Mouse (Mus musculus) forebrain, embryonic 14.5 days (tissue): ENCODE results near the gene Kat2b. TPM values are rescaled to one million over a fixed set of nuclear protein-coding genes. Genes with fewer than 3 reads are reported as not detected.

ENCODE experiments used
- ATAC-seq: fragments of 200-750 bp; cut with Nextera tagmentation; 2 replicates; pipeline ENCODE4 v1.8.0; 2017; ENCODE audit warnings: mild to moderate bottlenecking, moderate library complexity
- DNase-seq: peaks from one replicate; pipeline ENCODE4 v3.0.0-alpha.2; 2015; ENCODE audit warnings: low spot score
- H3K27ac ChIP-seq: fragments of 300-500 bp; sonication (generic); 2 replicates; pipeline ENCODE4 v1.5.1; 2014; ENCODE audit warnings: low read depth, mild to moderate bottlenecking, control low read depth, low read length, moderate library complexity
- H3K27me3 ChIP-seq: fragments of 300-500 bp; sonication (generic); replicated peaks from 2 replicates; pipeline ENCODE4 v1.6.1; 2014; ENCODE audit warnings: low read length, control low read depth, mixed read lengths; ENCODE audit not compliant: control insufficient read depth, insufficient read depth
- H3K36me3 ChIP-seq: fragments of 300-500 bp; sonication (generic); 2 replicates; pipeline ENCODE4 v1.6.1; 2014; ENCODE audit warnings: low read length, control low read depth; ENCODE audit not compliant: control insufficient read depth, insufficient read depth
- H3K4me1 ChIP-seq: fragments of 300-500 bp; sonication (generic); 2 replicates; pipeline ENCODE4 v1.6.1; 2014; ENCODE audit warnings: antibody characterized with exemption, low read length, control low read depth; ENCODE audit not compliant: control insufficient read depth, insufficient read depth
- H3K4me2 ChIP-seq: fragments of 300-500 bp; sonication (generic); 2 replicates; pipeline ENCODE4 v1.6.1; 2014; ENCODE audit warnings: mild to moderate bottlenecking, control low read depth, low read length
- H3K4me3 ChIP-seq: fragments of 300-500 bp; sonication (generic); 2 replicates; pipeline ENCODE4 v1.5.1; 2014; ENCODE audit warnings: low read depth, low read length, control low read depth
- H3K9ac ChIP-seq: fragments of 300-500 bp; sonication (generic); 2 replicates; pipeline ENCODE4 v1.6.1; 2014; ENCODE audit warnings: mild to moderate bottlenecking, low read length, control low read depth, moderate library complexity
- H3K9me3 ChIP-seq: fragments of 300-500 bp; sonication (generic); replicated peaks from 2 replicates; pipeline ENCODE4 v1.6.1; 2016; ENCODE audit warnings: low read length, control low read depth, mixed read lengths; ENCODE audit not compliant: control insufficient read depth
- WGBS: fragments of 180-500 bp; shearing (Covaris S2); extraction: QIAGEN DNeasy Blood & Tissue Kit; methylation state at CpG from one replicate; pipeline ENCODE4 v1.1.7; 2014; 5-methylcytosine and 5-hydroxymethylcytosine counted together
- polyA plus RNA-seq: library from polyadenylated mRNA; unstranded; fragments of >200 nt; fragmentation: Nextera tagmentation; extraction: Ambion mirVana; gene quantifications from 2 replicates; pipeline ENCODE4 v1.2.1, GENCODE M21; 2014

Gene Kat2b
- polyA plus RNA-seq, 1 experiment from 2014 or later = 6.4 TPM

DNA sequence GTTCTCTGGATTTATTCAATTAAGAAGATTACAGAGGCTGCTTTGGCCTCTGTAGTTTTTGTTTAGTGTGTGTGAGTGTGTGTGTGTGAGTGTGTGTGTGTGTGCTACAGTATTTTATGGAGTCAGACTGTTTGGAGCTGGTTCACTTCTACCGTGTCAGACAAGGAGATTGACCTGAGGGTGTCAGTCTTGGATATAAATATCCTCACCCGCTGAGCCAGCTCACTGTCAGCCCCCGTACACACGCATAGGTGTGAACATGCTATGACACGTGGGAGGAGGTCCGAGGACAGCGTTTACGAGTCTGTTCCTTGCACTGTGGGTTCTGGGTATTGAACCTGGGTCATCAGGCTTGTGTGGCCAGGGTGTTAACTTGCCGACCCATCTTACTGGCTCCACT is 57.1 kb downstream of the Kat2b start:
- Histone ChIP-seq H3K9ac (no peak overlapping the region), H3K9me3 (no peaks in the 10 kb centered on the region), H3K4me2 (no peak overlapping the region), H3K27ac (no peak overlapping the region), H3K4me1 (no peaks in the 10 kb centered on the region), H3K27me3 (no peaks in the 10 kb centered on the region), H3K4me3 (no peak overlapping the region), H3K36me3 (no peaks in the 10 kb centered on the region)
- 87% methylated on average over 9 of the region's 9 CpGs for WGBS
- no peak for ATAC-seq
- DNase-seq = no peak

DNA sequence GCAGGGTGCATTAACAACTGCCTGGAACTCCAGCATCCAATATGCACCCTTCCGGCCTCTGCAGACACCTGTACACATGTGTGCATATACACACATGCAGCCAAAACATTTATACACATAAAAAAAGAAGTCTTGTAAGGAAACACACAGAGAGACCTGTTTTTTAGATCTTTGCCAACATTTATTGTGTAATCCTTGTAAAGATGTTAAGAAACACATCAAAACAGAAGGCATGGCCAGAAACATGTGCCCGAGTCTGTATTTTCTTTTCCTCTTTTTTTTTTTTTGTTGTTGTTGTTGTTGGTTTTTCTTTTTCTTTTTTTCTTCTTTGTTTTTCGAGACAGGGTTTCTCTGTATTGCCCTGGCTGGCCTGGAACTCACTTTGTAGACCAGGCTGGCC is 59.5 kb downstream of the Kat2b start:
- H3K9ac ChIP-seq = no peak overlapping the region
- no peaks in the 10 kb centered on the region for H3K9me3 ChIP-seq
- DNase-seq (no peak), ATAC-seq (no peak)
- H3K36me3 ChIP-seq = peaks cover 3% of the 10 kb centered on the region; the same call in 1 of the 2 replicates
- 86% methylated on average over 3 of the region's 3 CpGs for WGBS
- no peak overlapping the region for H3K4me2 ChIP-seq
- no peak overlapping the region for H3K27ac ChIP-seq
- no peaks in the 10 kb centered on the region for H3K4me1 ChIP-seq
- H3K27me3 ChIP-seq = no peaks in the 10 kb centered on the region
- H3K4me3 ChIP-seq = no peak overlapping the region

DNA sequence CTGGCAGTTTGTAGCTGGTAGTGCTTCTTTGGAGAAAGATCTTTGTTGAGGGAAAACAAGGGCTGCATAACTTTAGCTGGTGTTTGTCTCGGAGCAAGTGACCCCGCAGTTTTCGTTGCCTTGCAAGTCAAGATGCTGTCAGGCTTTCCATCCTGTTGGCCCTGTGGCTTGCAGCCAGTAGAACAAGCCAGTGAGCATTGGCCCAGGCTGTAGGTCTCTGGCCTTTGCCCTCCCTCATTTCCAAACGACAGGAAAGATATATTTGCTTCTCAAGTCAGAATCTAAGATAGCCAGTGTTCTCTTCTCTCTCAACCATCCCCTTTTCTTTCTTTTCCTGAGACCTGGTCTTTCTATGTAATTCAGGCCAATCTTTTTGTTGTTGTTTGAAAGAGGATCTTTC is 60.8 kb downstream of the Kat2b start:
- Histone ChIP-seq H3K36me3 (peaks cover 9% of the 10 kb centered on the region; the same call in 1 of the 2 replicates), H3K9me3 (no peaks in the 10 kb centered on the region), H3K27me3 (no peaks in the 10 kb centered on the region), H3K4me2 (no peak overlapping the region), H3K4me1 (no peaks in the 10 kb centered on the region), H3K4me3 (no peak overlapping the region), H3K9ac (no peak overlapping the region), H3K27ac (no peak overlapping the region)
- 88% methylated on average over 4 of the region's 4 CpGs for WGBS
- ATAC-seq (no peak), DNase-seq (no peak)

DNA sequence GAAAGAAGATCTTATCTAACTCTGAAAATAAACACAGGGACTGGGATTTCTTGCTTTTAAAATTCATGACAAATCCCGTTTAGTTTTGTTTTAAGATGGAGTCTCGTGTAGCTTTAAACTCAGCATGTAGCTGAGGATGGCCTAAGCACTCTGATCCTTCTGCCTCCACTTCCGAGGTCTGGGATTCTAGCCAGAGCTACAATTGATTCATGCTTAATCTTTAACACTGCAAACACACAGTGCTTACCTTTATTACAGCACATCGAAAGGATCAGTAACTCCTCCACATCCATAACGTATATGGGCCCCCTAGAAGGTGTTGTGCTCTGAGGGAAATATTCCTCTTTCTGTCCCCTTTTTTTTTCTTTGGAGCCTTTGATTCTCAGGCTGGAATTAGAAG is 61.5 kb downstream of the Kat2b start:
- Histone ChIP-seq H3K36me3 (peaks cover 14% of the 10 kb centered on the region; the same call in 1 of the 2 replicates), H3K9ac (no peak overlapping the region), H3K27me3 (no peaks in the 10 kb centered on the region), H3K4me1 (no peaks in the 10 kb centered on the region), H3K4me2 (no peak overlapping the region), H3K27ac (no peak overlapping the region), H3K4me3 (no peak overlapping the region), H3K9me3 (no peaks in the 10 kb centered on the region)
- 79% methylated on average over 5 of the region's 5 CpGs for WGBS
- no peak for DNase-seq
- no peak for ATAC-seq

DNA sequence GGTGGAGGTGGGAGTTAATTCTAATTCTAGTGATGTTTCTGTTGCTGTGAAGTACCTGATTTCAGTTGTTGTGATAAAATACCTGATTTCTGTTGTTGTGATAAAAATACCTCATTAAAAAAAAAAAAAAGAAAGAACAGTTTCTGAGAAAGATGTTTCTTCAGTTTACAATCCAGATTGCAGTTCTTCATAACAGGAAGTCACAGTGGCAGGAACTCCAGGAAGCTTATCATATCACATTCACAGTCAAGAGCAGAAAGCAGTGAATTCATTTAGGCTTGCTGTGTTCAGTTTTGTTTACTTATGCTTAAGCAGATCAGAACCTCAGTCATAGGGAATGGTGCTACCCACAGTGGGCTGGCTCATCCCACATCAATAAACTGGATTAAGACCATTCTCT is 64.7 kb downstream of the Kat2b start:
- DNase-seq = no peak

DNA sequence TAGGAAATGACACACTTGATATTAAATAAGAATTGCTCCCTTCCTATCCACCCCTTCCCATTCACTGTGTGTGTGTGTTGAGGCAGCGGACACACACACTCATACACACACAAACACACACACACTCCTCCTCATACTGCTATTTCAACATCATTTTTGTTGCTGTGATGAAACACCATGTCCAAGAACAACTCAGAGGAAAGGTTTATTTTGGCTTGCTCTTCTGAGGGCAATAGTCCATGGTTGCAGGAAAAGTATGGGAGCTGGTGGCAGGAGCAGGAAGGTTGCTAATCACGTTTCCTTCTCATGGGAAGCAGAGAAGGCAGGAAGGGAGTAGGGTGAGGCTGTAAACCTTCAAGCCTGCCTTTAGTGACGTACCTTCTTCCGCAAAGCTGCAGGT is 76.7 kb downstream of the Kat2b start:
- H3K9me3 ChIP-seq = no peaks in the 10 kb centered on the region
- no peak overlapping the region for H3K9ac ChIP-seq
- no peak overlapping the region for H3K4me3 ChIP-seq
- ATAC-seq = no peak
- DNase-seq = no peak
- 85% methylated on average over 4 of the region's 4 CpGs for WGBS
- no peaks in the 10 kb centered on the region for H3K27me3 ChIP-seq
- no peak overlapping the region for H3K27ac ChIP-seq
- H3K36me3 ChIP-seq = peaks cover 45% of the 10 kb centered on the region
- H3K4me2 ChIP-seq = no peak overlapping the region
- no peaks in the 10 kb centered on the region for H3K4me1 ChIP-seq

More for the DNA sequence above, 64.7 kb downstream of the Kat2b start:
- H3K9me3 ChIP-seq = no peaks in the 10 kb centered on the region
- ATAC-seq = no peak
- peaks cover 36% of the 10 kb centered on the region; the same call in 1 of the 2 replicates for H3K36me3 ChIP-seq
- H3K9ac ChIP-seq = no peak overlapping the region
- H3K27ac ChIP-seq = no peak overlapping the region
- no peak overlapping the region for H3K4me3 ChIP-seq
- no peaks in the 10 kb centered on the region for H3K27me3 ChIP-seq
- H3K4me2 ChIP-seq = no peak overlapping the region
- H3K4me1 ChIP-seq = no peaks in the 10 kb centered on the region

DNA sequence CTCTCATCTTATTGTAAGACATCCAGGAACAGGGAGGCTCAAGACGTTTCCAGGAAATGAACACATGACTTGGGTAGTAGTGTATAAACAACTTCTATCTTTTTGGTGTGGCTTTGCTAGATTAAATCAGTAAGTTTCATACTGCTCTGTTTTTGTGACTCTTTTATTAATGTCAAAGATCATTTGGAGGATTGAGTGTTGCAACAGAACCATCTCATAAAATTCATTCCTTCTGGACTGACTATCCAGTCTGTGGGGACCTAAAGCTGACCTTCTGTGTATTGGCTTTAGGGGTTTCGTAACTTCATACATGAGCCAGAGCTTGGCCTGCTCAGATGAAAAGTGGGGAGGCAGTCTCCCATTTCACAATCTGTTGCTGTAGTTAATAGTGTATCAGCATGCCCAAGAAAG is 83.6 kb downstream of the Kat2b start:
- no peaks in the 10 kb centered on the region for H3K4me1 ChIP-seq
- no peak for DNase-seq
- ATAC-seq = no peak
- peaks cover 32% of the 10 kb centered on the region for H3K36me3 ChIP-seq
- H3K27ac ChIP-seq = no peak overlapping the region
- H3K9ac ChIP-seq = no peak overlapping the region
- WGBS = 80% methylated on average over 2 of the region's 2 CpGs
- no peaks in the 10 kb centered on the region for H3K27me3 ChIP-seq
- H3K4me3 ChIP-seq = no peak overlapping the region
- no peaks in the 10 kb centered on the region for H3K9me3 ChIP-seq
- no peak overlapping the region for H3K4me2 ChIP-seq

DNA sequence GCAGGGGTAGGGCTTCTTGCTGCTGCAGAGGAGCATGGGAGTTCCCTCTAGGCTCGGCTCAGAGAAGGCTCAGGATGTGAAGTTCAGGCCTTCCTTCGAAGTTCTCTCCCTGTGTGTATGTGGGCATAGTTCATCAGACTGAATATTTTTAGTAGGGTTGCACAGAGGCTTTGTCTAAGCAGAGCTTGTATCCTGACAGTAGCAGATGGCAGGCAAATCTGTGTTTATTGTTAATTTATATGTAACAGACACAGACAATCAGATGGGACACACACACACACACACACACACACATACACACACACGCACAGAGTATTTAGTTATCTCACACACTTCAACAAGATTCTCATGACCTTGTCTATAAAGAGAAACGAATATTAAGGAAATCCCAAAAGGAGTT is 87.9 kb downstream of the Kat2b start:
- ATAC-seq (peak; percentile 35; the same call in 1 of the 2 replicates), DNase-seq (peak; percentile 46)
- Histone ChIP-seq H3K4me3 (no peak overlapping the region), H3K4me1 (peaks cover 5% of the 10 kb centered on the region; the same call in 1 of the 2 replicates), H3K36me3 (peaks cover 31% of the 10 kb centered on the region), H3K27me3 (no peaks in the 10 kb centered on the region), H3K9ac (no peak overlapping the region), H3K9me3 (no peaks in the 10 kb centered on the region), H3K4me2 (no peak overlapping the region), H3K27ac (no peak overlapping the region)
- WGBS = 81% methylated on average over 4 of the region's 4 CpGs

DNA sequence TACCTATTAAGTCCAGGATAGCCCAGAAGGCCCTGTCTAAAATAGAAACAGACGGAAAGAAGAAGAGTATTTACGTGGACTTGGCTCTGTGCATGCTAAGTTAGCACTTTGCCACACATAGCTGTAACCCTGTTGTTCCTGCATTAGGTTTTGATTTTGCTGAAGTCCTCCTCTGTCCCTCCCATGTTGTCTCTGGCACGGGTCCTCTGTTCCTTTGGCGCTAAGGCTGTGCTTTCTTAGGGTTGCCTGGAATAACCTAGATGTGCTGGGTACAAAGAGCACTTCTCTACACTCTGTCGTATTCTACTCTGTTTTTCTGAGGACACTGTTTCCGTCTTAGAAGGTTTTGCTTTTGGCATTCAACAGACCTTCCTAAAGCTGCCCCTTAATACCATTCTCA is 88.4 kb downstream of the Kat2b start:
- H3K36me3 ChIP-seq = peaks cover 32% of the 10 kb centered on the region
- no peak overlapping the region for H3K4me3 ChIP-seq
- H3K27me3 ChIP-seq = no peaks in the 10 kb centered on the region
- no peak overlapping the region for H3K4me2 ChIP-seq
- 93% methylated on average over 6 of the region's 6 CpGs for WGBS
- H3K4me1 ChIP-seq = peaks cover 5% of the 10 kb centered on the region; the same call in 1 of the 2 replicates
- no peaks in the 10 kb centered on the region for H3K9me3 ChIP-seq
- H3K9ac ChIP-seq = no peak overlapping the region
- ATAC-seq = no peak
- no peak overlapping the region for H3K27ac ChIP-seq
- DNase-seq = no peak
